Mouse (Mus musculus): Measurements from ENCODE around the gene Stard8. TPM values are rescaled to one million over a fixed set of nuclear protein-coding genes. Genes with fewer than 3 reads are reported as not detected.

The Stard8 gene
- polyA plus RNA-seq, 1 experiment from 2014 or later, result 6.0 TPM

DNA sequence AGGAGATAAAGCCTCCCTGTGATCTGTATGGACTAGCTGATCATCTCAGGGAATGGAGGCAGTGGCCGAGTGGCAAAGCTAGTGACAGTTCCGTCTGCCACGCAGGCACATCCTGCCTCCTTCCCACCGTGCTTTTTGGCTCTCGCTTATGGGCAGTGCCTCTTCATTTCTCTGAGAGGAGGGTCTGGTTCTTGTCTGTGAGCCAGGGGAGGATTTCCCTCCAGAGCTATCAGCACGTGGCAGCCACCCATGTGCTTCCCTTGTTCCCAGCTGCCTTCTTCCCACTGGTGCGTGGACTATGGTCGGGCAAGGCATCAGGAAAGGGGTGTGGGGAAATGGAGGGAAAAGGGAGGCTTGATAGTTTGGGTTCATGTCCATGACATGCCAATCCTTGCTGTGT is 13.9 kb downstream of the Stard8 start:
- Histone ChIP-seq H3K27ac (no peak overlapping the region), H3K4me2 (no peak overlapping the region), H3K9ac (no peak overlapping the region), H3K9me3 (no peaks in the 10 kb centered on the region), H3K36me3 (no peaks in the 10 kb centered on the region), H3K27me3 (peaks cover 25% of the 10 kb centered on the region), H3K4me1 (replicated peaks) (no peaks in the 10 kb centered on the region), H3K4me3 (no peak overlapping the region)
- no peak for ATAC-seq (ENCODE audit: low FRiP score)
- 77% methylated on average over 7 of the region's 8 CpGs for WGBS

- Histone ChIP-seq H3K4me3 (no peak overlapping the region), H3K9me3 (no peaks in the 10 kb centered on the region), H3K4me2 (no peak overlapping the region), H3K27ac (no peak overlapping the region), H3K27me3 (peaks cover 30% of the 10 kb centered on the region), H3K9ac (no peak overlapping the region), H3K4me1 (replicated peaks) (no peaks in the 10 kb centered on the region), H3K36me3 (no peaks in the 10 kb centered on the region)
- no peak for ATAC-seq (ENCODE audit: low FRiP score)
- WGBS, result 80% methylated on average over 6 of the region's 6 CpGs
These were observed 14.8 kb downstream of the Stard8 start for GRCm38 (mm10) chrX:99017874-99018273.

DNA sequence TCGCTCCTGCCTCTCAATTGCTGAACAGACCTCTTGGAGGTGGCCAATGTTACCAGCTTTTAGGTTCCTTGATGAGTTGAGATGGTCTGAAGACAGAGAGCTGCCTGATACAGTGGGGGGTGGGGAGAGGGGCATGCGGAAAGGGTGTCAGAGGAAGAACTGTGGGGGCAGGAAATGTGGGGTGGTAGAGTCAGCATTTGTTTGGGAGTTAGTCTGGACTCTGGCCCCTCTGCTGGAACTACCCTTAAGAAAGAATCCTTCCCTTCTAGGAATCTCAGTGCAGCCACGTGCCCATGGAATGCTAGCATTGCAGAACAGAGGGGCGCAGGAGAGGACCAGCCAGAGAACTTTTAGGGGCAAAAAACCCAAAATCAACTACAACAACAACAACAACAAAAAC is 16.3 kb downstream of the Stard8 start:
- H3K27ac ChIP-seq, result no peak overlapping the region
- H3K9ac ChIP-seq, result no peak overlapping the region
- no peaks in the 10 kb centered on the region for H3K9me3 ChIP-seq
- no peaks in the 10 kb centered on the region for H3K36me3 ChIP-seq
- no peaks in the 10 kb centered on the region for H3K4me1 ChIP-seq (replicated peaks)
- H3K4me3 ChIP-seq, result no peak overlapping the region
- ATAC-seq (ENCODE audit: low FRiP score), result no peak
- H3K27me3 ChIP-seq, result peaks cover 40% of the 10 kb centered on the region
- WGBS, result 84% methylated on average over 4 of the region's 4 CpGs
- H3K4me2 ChIP-seq, result no peak overlapping the region

DNA sequence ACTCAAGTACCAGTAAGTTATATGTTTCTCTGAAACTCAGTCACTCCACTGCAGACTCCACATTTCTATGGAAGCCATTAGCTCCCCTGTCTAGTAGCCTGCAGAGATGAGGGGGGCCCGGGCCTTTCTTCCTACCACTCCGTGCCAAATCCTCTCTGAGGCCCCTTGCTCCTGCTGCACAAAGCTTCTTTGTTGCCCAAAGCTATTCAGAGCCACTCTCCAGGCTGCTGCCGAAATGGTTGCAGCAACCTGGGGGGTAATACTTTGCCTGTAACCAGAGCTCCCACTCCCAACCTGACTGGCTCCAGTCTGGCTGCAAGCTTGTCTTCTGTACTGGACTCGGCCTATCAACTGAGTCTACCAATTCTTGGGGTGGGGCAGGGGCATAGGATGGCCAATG is 17.2 kb downstream of the Stard8 start:
- Histone ChIP-seq H3K9me3 (no peaks in the 10 kb centered on the region), H3K36me3 (no peaks in the 10 kb centered on the region), H3K27me3 (peaks cover 44% of the 10 kb centered on the region), H3K4me2 (no peak overlapping the region), H3K4me1 (replicated peaks) (no peaks in the 10 kb centered on the region), H3K9ac (no peak overlapping the region), H3K27ac (no peak overlapping the region), H3K4me3 (no peak overlapping the region)
- 0 out of 2 replicates have a peak, but pooled peaks have one; percentile 43 for ATAC-seq (ENCODE audit: low FRiP score)
- 26% methylated on average over 4 of the region's 4 CpGs for WGBS

DNA sequence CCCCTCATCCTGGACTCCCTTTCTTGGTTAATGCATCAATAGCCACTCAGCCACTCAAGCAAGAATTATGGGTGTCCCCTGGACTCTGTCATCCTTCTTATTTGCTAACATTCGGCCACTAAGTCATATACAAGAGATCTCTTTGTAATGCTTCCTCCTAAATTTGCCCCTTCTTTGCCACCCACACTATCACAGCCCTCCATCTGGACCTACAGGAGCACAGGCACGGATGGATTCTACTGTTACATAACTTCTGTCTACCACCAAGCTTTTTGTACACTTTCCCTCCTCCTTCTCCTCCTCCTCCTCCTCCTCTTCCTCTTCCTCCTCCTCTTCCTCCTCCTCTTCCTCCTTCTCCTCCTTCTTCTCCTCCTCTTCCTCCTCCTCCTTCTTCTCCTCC is 18.5 kb downstream of the Stard8 start:
- no peak for ATAC-seq (ENCODE audit: low FRiP score)
- Histone ChIP-seq H3K4me3 (no peak overlapping the region), H3K4me1 (replicated peaks) (no peaks in the 10 kb centered on the region), H3K4me2 (no peak overlapping the region), H3K27ac (no peak overlapping the region), H3K36me3 (no peaks in the 10 kb centered on the region), H3K9ac (no peak overlapping the region), H3K27me3 (peaks cover 48% of the 10 kb centered on the region), H3K9me3 (no peaks in the 10 kb centered on the region)
- WGBS, result 88% methylated on average over 2 of the region's 2 CpGs

DNA sequence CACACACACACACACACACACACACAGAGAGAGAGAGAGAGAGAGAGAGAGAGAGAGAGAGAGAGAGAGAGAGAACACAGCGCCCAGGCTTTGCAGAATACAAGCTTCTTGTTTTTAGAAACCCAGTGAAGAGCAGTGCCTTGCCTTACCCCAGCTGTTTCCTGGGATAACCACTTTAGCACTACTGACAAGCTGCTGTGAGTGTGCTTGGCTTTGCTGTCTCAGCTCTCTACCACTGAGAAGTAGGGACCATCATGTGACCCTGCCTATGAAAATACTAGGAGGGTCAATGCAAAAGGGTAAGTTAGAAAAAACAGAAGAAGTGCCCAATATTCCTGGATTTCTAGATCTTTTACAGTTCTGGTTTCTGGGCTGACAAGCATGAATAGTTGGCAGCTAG is 20.9 kb downstream of the Stard8 start:
- peaks cover 54% of the 10 kb centered on the region for H3K27me3 ChIP-seq
- H3K4me2 ChIP-seq, result no peak overlapping the region
- no peak overlapping the region for H3K9ac ChIP-seq
- H3K4me1 ChIP-seq (replicated peaks), result no peaks in the 10 kb centered on the region
- H3K4me3 ChIP-seq, result no peak overlapping the region
- H3K9me3 ChIP-seq, result no peaks in the 10 kb centered on the region
- ATAC-seq (ENCODE audit: low FRiP score), result no peak
- no CpG with 5 or more reads among the region's 1 CpGs for WGBS
- H3K36me3 ChIP-seq, result no peaks in the 10 kb centered on the region
- no peak overlapping the region for H3K27ac ChIP-seq

- no peak for ATAC-seq (ENCODE audit: low FRiP score)
- Histone ChIP-seq H3K4me3 (no peak overlapping the region), H3K27ac (no peak overlapping the region), H3K4me2 (no peak overlapping the region), H3K27me3 (peaks cover 14% of the 10 kb centered on the region; the same call in 1 of the 2 replicates), H3K4me1 (replicated peaks) (no peaks in the 10 kb centered on the region), H3K9ac (no peak overlapping the region), H3K36me3 (no peaks in the 10 kb centered on the region), H3K9me3 (no peaks in the 10 kb centered on the region)
- 53% methylated on average over 3 of the region's 3 CpGs for WGBS
These were observed 32.4 kb downstream of the Stard8 start for GRCm38 (mm10) chrX:99035407-99035806.

- Histone ChIP-seq H3K4me1 (replicated peaks) (0 out of 2 replicates have a peak, but pooled peaks cover 4% of the 10 kb centered on the region), H3K9ac (peak overlapping the region; percentile 61), H3K27me3 (peaks cover 50% of the 10 kb centered on the region), H3K27ac (no peak overlapping the region; the same call in 1 of the 2 replicates), H3K9me3 (no peaks in the 10 kb centered on the region), H3K4me2 (peak overlapping the region; percentile 80), H3K36me3 (no peaks in the 10 kb centered on the region), H3K4me3 (peak overlapping the region; percentile 43)
- 32% methylated on average over 31 of the region's 31 CpGs for WGBS
- ATAC-seq (ENCODE audit: low FRiP score), result peak; percentile 96
These were observed 39.5 kb downstream of the Stard8 start for GRCm38 (mm10) chrX:99042451-99042951.

GRCm38 (mm10) chrX:99043275-99043674 is 40.2 kb downstream of the Stard8 start:
- peak overlapping the region; percentile 80 for H3K4me2 ChIP-seq
- H3K9ac ChIP-seq, result no peak overlapping the region
- peaks cover 50% of the 10 kb centered on the region for H3K27me3 ChIP-seq
- peak overlapping the region; percentile 43 for H3K4me3 ChIP-seq
- no peak for ATAC-seq (ENCODE audit: low FRiP score)
- 35% methylated on average over 6 of the region's 6 CpGs for WGBS
- no peaks in the 10 kb centered on the region for H3K36me3 ChIP-seq
- 0 out of 2 replicates have a peak, but pooled peaks cover 4% of the 10 kb centered on the region for H3K4me1 ChIP-seq (replicated peaks)
- no peak overlapping the region for H3K27ac ChIP-seq
- H3K9me3 ChIP-seq, result no peaks in the 10 kb centered on the region

GRCm38 (mm10) chrX:99043739-99044138 is 40.7 kb downstream of the Stard8 start:
- no peaks in the 10 kb centered on the region for H3K36me3 ChIP-seq
- H3K4me3 ChIP-seq, result no peak overlapping the region
- H3K4me1 ChIP-seq (replicated peaks), result 0 out of 2 replicates have a peak, but pooled peaks cover 4% of the 10 kb centered on the region
- 84% methylated on average over 5 of the region's 5 CpGs for WGBS
- no peak overlapping the region for H3K27ac ChIP-seq
- no peak for ATAC-seq (ENCODE audit: low FRiP score)
- peaks cover 50% of the 10 kb centered on the region for H3K27me3 ChIP-seq
- no peak overlapping the region for H3K4me2 ChIP-seq
- no peaks in the 10 kb centered on the region for H3K9me3 ChIP-seq
- no peak overlapping the region for H3K9ac ChIP-seq

- Histone ChIP-seq H3K27me3 (peaks cover 50% of the 10 kb centered on the region), H3K9ac (no peak overlapping the region), H3K4me3 (no peak overlapping the region), H3K4me2 (no peak overlapping the region), H3K9me3 (no peaks in the 10 kb centered on the region), H3K4me1 (replicated peaks) (0 out of 2 replicates have a peak, but pooled peaks cover 4% of the 10 kb centered on the region), H3K27ac (no peak overlapping the region), H3K36me3 (no peaks in the 10 kb centered on the region)
- no peak for ATAC-seq (ENCODE audit: low FRiP score)
- 59% methylated on average over 7 of the region's 7 CpGs for WGBS
These were observed 42.3 kb downstream of the Stard8 start for GRCm38 (mm10) chrX:99045315-99045714.

GRCm38 (mm10) chrX:99046360-99047055 is 43.5 kb downstream of the Stard8 start:
- Histone ChIP-seq H3K4me1 (replicated peaks) (0 out of 2 replicates have a peak, but pooled peaks cover 4% of the 10 kb centered on the region), H3K4me2 (no peak overlapping the region), H3K9me3 (no peaks in the 10 kb centered on the region), H3K27ac (no peak overlapping the region), H3K9ac (no peak overlapping the region), H3K4me3 (no peak overlapping the region), H3K36me3 (no peaks in the 10 kb centered on the region), H3K27me3 (peaks cover 45% of the 10 kb centered on the region)
- WGBS, result 62% methylated on average over 5 of the region's 5 CpGs
- no peak for ATAC-seq (ENCODE audit: low FRiP score)

DNA sequence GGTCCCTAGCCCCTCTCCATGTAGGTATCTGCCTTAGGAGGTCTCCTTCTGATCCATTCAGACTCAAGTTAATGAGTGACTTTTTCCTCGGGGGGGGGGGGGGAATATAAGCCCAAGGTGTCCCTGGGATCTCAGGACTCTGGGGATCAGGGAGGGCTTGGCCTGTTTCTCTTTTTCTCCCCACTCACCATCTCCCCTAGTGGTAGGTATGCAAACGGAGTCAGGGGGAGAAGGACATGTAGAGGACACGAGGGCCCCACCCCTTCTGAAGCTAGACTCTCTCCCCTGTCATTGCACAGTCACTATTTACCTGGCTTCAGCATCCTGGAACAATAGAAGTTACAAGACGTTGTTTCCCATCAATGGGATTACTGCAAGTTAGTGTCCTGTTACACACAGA is 45.1 kb downstream of the Stard8 start:
- H3K9ac ChIP-seq, result no peak overlapping the region
- no peaks in the 10 kb centered on the region for H3K4me1 ChIP-seq (replicated peaks)
- WGBS, result 43% methylated on average over 4 of the region's 4 CpGs
- no peaks in the 10 kb centered on the region for H3K9me3 ChIP-seq
- H3K36me3 ChIP-seq, result no peaks in the 10 kb centered on the region
- peaks cover 29% of the 10 kb centered on the region for H3K27me3 ChIP-seq
- no peak overlapping the region for H3K27ac ChIP-seq
- H3K4me3 ChIP-seq, result no peak overlapping the region
- no peak overlapping the region for H3K4me2 ChIP-seq
- no peak for ATAC-seq (ENCODE audit: low FRiP score)
